Mouse (Mus musculus) neural tube, embryonic 13.5 days (tissue): ENCODE measurements at regions not wholly inside any gene's neighbourhood (a gene's known extent, or its start where the extent isn't known, plus 50 kb on each side); places are given as distances from the start of the nearest gene placed in this dataset.

Source experiments
- ATAC-seq: fragments of 200-750 bp; cut with Nextera tagmentation; 2 replicates; pipeline ENCODE4 v1.8.0; 2017; ENCODE audit warnings: low read depth, mild to moderate bottlenecking, moderate TSS enrichment, moderate library complexity
- H3K27ac ChIP-seq: fragments of 300-500 bp; sonication (generic); replicated peaks from 2 replicates; pipeline ENCODE4 v1.5.1; 2015; ENCODE audit warnings: moderate library complexity, mild to moderate bottlenecking, inconsistent platforms
- H3K27me3 ChIP-seq: fragments of 300-500 bp; sonication (generic); 2 replicates; pipeline ENCODE4 v1.6.1; 2015; ENCODE audit warnings: mild to moderate bottlenecking, inconsistent platforms
- H3K36me3 ChIP-seq: fragments of 300-500 bp; sonication (generic); 2 replicates; pipeline ENCODE4 v1.6.1; 2015; ENCODE audit warnings: mild to moderate bottlenecking, inconsistent platforms
- H3K4me1 ChIP-seq: fragments of 300-500 bp; sonication (generic); replicated peaks from 2 replicates; pipeline ENCODE4 v1.6.1; 2015; ENCODE audit warnings: inconsistent platforms
- H3K4me2 ChIP-seq: fragments of 300-500 bp; sonication (generic); 2 replicates; pipeline ENCODE4 v1.6.1; 2015; ENCODE audit warnings: inconsistent platforms, mild to moderate bottlenecking, moderate library complexity
- H3K4me3 ChIP-seq: fragments of 300-500 bp; sonication (generic); 2 replicates; pipeline ENCODE4 v1.5.1; 2015; ENCODE audit warnings: mild to moderate bottlenecking, inconsistent platforms
- H3K9ac ChIP-seq: fragments of 300-500 bp; sonication (generic); 2 replicates; pipeline ENCODE4 v1.6.1; 2015; ENCODE audit warnings: moderate library complexity, mild to moderate bottlenecking, inconsistent platforms
- H3K9me3 ChIP-seq: fragments of 300-500 bp; sonication (generic); 2 replicates; pipeline ENCODE4 v1.6.1; 2016; ENCODE audit warnings: inconsistent platforms
- WGBS: fragments of 180-500 bp; shearing (Covaris S2); methylation state at CpG from one replicate; pipeline ENCODE4 v1.1.7; 2015; 5-methylcytosine and 5-hydroxymethylcytosine counted together

DNA sequence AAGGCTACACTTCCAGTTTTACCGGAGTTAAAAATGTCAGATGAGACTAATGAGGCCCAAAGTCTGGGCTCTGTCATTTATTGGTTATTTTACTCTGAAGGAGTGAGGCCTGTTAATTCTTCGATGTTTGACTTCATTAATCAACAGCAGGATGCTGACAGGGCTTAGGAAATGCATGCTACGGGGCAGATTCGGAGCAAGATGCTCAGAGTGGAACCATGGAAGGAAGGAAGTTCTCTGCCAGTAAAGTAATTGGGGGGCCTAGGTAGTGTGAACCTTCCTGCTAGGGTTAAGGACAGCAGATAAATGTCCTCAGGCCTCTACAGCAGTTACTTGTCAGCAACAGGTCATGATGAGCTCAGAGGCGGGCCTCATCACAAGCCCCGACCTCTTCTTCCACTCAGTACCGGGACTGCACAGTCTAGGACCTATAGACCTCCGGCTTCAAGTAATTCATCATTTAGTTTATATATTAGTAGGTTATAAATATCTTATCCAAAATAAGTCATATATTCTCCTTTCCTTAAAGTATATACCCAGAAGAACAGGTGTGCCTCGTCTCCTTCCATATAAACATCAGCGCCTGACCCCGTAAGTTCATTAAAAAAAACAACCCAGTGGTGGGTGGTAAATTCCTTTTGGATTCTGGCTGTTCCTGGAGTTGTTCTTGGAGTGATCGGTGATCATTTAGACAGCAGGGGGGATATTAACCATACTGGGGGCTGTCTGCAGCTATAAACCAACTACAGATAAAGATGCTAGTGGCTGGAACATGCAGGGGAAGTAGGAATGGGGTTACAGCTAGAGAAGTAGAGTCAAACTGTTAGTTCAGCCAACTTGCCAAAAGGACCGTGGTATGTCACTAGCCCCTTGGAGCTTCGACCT, 124.9 kb upstream of the Egflam start:
- H3K9me3 ChIP-seq, result no peaks in the 10 kb centered on the region
- no peak overlapping the region for H3K27ac ChIP-seq
- no peak overlapping the region for H3K9ac ChIP-seq
- H3K4me2 ChIP-seq, result no peak overlapping the region
- 83% methylated on average over 14 of the region's 14 CpGs for WGBS
- H3K4me3 ChIP-seq, result no peak overlapping the region
- no peaks in the 10 kb centered on the region for H3K4me1 ChIP-seq
- no peaks in the 10 kb centered on the region for H3K36me3 ChIP-seq
- ATAC-seq, result no peak
- no peaks in the 10 kb centered on the region for H3K27me3 ChIP-seq

DNA sequence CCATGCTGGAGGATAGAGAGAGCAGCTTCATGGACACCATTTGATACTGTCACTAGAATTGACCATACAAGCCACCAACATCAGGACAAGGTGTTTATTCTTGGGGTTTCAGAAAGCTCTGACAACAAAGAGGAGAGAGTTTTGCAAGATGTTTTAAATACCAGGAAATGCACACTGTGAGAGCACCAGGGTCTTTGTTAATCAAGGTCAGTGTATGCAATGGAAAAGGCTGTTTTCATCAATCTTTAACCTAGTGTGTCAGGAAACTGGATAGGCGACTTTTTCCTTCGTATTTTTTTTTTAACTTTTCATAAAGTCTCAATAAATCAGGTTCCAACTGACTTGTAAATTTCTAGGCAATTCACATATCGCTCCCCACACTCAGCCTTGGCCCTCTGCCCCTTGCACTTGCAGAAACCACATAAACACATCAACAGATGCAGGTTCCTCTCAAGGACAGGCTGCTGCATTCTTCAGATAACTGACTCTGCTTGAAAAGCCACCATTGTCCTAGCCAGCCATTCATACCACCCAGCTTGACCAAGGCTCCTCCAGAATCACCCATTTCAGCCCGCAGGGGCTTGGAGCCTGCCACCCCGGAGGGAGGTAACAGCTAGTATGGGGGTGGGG, 132.9 kb upstream of the Egflam start:
- H3K36me3 ChIP-seq, result no peaks in the 10 kb centered on the region
- H3K4me2 ChIP-seq, result no peak overlapping the region
- WGBS, result 4% methylated on average over 5 of the region's 5 CpGs
- ATAC-seq, result no peak
- peaks cover 9% of the 10 kb centered on the region; the same call in 1 of the 2 replicates for H3K4me1 ChIP-seq
- no peaks in the 10 kb centered on the region for H3K27me3 ChIP-seq
- H3K9ac ChIP-seq, result no peak overlapping the region
- no peaks in the 10 kb centered on the region for H3K9me3 ChIP-seq
- no peak overlapping the region for H3K27ac ChIP-seq
- no peak overlapping the region for H3K4me3 ChIP-seq

DNA sequence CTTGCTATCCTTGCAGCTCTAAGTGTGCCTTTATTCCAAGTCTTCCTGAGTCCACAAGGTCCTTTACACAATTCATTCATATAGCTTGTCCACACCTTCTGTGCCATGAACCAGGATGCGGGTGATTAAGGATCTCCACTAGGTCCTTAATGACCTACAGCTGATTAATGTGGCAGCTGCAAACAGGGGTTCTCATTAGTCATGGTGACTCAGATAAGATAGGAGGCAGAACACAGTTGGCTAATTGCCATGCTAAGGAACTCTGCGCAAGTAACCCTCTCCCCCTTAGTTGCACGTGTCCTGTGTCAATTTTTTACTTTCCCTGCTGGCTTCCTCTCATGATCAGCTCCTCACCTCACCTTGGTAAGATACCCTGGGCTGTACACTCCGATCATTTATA, 139.7 kb upstream of the Egflam start:
- Histone ChIP-seq H3K4me2 (no peak overlapping the region), H3K9ac (no peak overlapping the region), H3K4me3 (no peak overlapping the region), H3K36me3 (no peaks in the 10 kb centered on the region), H3K4me1 (no peaks in the 10 kb centered on the region), H3K9me3 (no peaks in the 10 kb centered on the region), H3K27ac (no peak overlapping the region), H3K27me3 (no peaks in the 10 kb centered on the region)
- ATAC-seq, result no peak
- 77% methylated on average over 4 of the region's 4 CpGs for WGBS

DNA sequence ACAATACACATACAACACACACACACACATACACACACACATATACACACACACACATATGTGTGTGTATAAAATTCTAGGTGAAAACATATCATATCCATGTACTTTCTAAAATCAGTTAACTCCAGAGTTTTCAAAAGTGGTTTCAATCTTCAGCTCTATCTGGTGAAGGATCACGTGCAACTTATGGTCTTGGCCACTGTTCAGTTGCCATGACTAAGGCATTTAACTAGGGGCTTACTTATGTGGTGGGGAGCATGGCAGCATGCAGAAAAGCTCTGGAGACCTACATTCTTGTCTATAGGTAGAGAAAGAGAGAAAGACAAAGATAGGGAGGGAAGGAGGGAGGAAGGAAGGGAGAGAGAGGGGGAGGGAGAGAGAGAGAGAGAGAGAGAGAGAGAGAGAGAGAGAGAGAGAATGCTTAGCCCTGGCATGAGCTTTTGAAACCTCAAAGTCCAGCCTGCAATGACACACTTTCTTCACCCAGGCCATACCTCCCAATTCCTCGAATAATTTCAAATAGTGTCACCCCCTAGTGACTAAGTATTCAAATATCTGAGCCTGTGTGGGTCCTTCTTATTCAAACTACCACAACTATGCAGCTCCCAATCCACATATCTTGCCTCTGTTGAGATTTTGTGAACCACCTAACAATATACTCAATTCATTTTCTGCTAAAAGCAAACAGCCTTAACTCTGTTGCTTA, 155.1 kb upstream of the Egflam start:
- Histone ChIP-seq H3K9ac (no peak overlapping the region), H3K4me2 (no peak overlapping the region), H3K9me3 (no peaks in the 10 kb centered on the region), H3K27me3 (no peaks in the 10 kb centered on the region), H3K36me3 (no peaks in the 10 kb centered on the region), H3K4me1 (no peaks in the 10 kb centered on the region), H3K4me3 (no peak overlapping the region), H3K27ac (no peak overlapping the region)
- no peak for ATAC-seq
- 74% methylated on average over 2 of the region's 2 CpGs for WGBS

DNA sequence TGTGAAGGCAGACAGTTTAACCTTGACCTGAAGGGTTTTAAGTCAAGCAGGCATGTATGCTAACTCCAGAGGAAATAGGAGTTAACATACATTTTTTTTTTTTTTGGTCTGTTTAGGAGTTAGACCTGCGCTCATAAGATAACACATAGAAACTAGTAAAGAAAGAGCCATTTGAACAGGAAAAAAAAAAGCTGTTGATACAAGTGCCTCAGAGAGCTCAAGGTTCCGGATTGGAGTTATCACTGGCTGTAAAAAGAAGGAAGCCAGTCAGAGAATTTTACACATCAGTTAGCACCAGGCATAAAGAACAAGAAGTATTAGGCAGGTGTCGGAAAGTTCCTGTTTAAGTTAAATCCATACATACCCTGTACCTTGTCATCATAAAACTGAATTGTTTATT, 156.2 kb upstream of the Egflam start:
- Histone ChIP-seq H3K27ac (no peak overlapping the region), H3K4me3 (no peak overlapping the region), H3K4me2 (no peak overlapping the region), H3K4me1 (no peaks in the 10 kb centered on the region), H3K9me3 (no peaks in the 10 kb centered on the region), H3K9ac (no peak overlapping the region), H3K27me3 (no peaks in the 10 kb centered on the region), H3K36me3 (no peaks in the 10 kb centered on the region)
- no peak for ATAC-seq
- 83% methylated on average over 3 of the region's 3 CpGs for WGBS

DNA sequence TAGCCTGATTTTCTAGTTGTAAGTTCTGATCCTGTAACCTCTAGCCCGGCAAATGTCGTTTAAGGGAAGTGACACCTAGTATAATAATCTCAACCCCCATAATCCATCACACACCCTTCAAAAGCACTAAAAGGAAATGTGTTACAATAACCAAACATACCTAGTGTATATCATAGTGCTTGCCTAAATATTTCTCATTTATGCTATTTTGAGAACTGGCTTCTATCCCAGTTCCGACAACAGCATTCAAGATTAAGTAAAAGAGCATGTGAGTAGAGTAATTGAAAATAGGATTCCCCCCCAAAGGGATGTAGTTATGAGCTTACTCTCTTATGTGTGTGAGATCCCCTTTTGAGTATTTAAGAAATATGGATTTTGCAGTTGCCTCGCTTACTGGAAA, 165.1 kb upstream of the Egflam start:
- Histone ChIP-seq H3K9ac (no peak overlapping the region), H3K27ac (no peak overlapping the region), H3K4me2 (no peak overlapping the region), H3K36me3 (no peaks in the 10 kb centered on the region), H3K9me3 (no peaks in the 10 kb centered on the region), H3K27me3 (no peaks in the 10 kb centered on the region), H3K4me3 (no peak overlapping the region), H3K4me1 (no peaks in the 10 kb centered on the region)
- 89% methylated on average over 4 of the region's 4 CpGs for WGBS
- ATAC-seq, result no peak

DNA sequence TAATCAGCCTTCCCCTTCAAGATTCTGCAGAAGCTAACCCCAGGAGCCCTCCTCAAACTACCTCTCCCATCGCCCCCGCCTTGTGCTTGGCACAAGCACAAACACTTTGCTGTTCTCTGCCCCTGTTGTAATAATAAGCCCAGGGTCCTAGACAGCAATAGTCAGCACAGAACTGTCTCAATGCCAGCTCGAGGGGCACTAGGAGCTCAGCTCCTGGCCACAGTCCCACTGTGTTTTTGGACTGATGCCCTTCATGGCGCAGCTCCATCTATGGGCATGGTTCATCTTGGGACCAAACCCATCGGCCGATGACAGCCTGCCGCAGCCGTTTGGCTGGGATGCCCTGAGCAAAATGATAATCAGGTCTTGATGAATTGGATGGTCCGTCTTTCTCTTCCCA, 165.5 kb upstream of the Egflam start:
- no peak overlapping the region for H3K4me3 ChIP-seq
- H3K9me3 ChIP-seq, result no peaks in the 10 kb centered on the region
- H3K4me2 ChIP-seq, result no peak overlapping the region
- H3K9ac ChIP-seq, result no peak overlapping the region
- WGBS, result 77% methylated on average over 9 of the region's 9 CpGs
- no peaks in the 10 kb centered on the region for H3K4me1 ChIP-seq
- H3K36me3 ChIP-seq, result no peaks in the 10 kb centered on the region
- H3K27ac ChIP-seq, result no peak overlapping the region
- peak; percentile 61; the same call in 1 of the 2 replicates for ATAC-seq
- H3K27me3 ChIP-seq, result no peaks in the 10 kb centered on the region

DNA sequence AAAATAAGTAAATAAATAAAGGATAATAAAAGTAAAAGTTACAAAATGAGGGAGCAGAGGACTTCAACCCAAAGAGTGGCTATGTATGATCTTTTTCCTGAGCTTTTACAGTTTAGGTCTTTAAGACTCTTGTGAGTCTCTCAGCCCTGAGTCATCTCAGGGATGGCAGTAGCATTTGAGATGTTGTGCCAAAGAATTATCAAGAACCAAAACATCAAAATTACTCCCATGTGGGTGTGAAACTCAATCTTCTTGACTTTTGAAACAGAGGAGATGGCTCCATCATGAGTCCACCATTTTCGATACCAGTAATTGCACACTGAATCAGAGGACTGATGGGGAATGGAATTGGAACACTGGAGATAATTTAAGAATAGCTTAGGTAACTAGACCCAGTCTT, 174.0 kb upstream of the Egflam start:
- H3K4me1 ChIP-seq, result no peaks in the 10 kb centered on the region
- no peak overlapping the region for H3K4me2 ChIP-seq
- no peak overlapping the region for H3K9ac ChIP-seq
- H3K9me3 ChIP-seq, result no peaks in the 10 kb centered on the region
- H3K27ac ChIP-seq, result no peak overlapping the region
- no peaks in the 10 kb centered on the region for H3K36me3 ChIP-seq
- no peak overlapping the region for H3K4me3 ChIP-seq
- WGBS, result 88% methylated on average over 1 of the region's 1 CpGs
- ATAC-seq, result no peak
- no peaks in the 10 kb centered on the region for H3K27me3 ChIP-seq

DNA sequence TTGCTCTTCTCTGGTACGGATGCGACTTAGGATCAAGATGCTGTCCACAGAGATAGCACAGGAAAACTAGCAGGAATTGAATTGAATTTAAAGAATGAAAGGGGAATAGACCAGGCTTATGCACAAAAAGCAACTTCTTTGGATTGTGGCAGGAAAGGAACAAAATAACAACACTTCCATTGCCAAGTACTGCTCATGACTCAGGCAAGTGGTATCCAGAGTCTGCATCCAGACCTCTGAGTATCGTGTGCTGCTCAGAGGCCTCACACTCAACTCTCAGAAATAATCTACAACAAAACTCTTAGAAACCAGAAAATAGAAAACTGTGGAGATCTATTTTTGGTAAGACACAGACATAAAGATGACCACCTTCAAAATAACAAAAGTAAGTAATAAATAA, 176.1 kb upstream of the Egflam start:
- Histone ChIP-seq H3K27me3 (no peaks in the 10 kb centered on the region), H3K4me2 (no peak overlapping the region), H3K4me3 (no peak overlapping the region), H3K9me3 (no peaks in the 10 kb centered on the region), H3K9ac (no peak overlapping the region), H3K36me3 (no peaks in the 10 kb centered on the region), H3K27ac (no peak overlapping the region), H3K4me1 (no peaks in the 10 kb centered on the region)
- ATAC-seq, result no peak
- WGBS, result 88% methylated on average over 3 of the region's 3 CpGs

DNA sequence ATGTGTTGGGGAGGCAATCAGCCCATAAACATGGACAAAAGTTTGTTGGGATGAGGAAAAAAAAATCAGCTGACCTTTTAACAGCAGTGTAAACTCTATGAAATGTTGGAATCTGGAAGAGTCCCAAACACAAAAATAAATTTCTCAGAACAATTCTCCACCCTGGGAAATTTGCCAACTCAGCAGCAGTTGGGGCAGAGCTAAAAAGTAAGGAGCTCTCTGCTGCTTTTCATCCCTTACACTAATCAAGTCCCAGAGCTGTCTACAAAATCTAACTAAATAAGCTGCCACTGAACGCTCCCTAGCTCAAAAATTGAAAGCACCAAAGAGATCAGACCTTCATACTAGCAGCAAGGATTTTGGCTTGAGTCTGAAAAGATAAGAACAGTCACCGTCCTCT, 176.6 kb upstream of the Egflam start:
- no peaks in the 10 kb centered on the region for H3K4me1 ChIP-seq
- H3K27ac ChIP-seq, result no peak overlapping the region
- no peak for ATAC-seq
- H3K27me3 ChIP-seq, result no peaks in the 10 kb centered on the region
- H3K9ac ChIP-seq, result no peak overlapping the region
- H3K36me3 ChIP-seq, result no peaks in the 10 kb centered on the region
- H3K9me3 ChIP-seq, result no peaks in the 10 kb centered on the region
- WGBS, result 79% methylated on average over 2 of the region's 2 CpGs
- no peak overlapping the region for H3K4me3 ChIP-seq
- H3K4me2 ChIP-seq, result no peak overlapping the region

DNA sequence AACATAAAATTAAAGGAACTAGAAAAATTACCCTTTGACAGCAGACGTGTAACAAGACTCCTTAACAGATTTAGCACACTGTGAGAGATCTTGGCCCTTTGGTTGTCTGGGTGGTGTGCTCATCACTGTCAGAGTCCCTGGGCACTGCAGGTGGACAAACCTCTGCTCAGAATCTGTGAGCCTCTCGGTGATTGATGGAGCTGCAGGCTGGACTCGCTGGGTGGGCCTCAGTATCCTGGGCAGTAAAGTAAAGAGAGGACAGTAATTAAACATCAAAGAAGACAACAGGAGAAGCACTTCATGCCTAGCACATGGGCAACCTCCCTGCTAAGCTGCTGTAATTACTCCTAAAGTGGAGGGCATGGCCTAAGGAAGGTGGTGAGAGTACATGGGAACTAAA, 180.2 kb upstream of the Egflam start:
- H3K4me3 ChIP-seq, result no peak overlapping the region
- no peak for ATAC-seq
- no peak overlapping the region for H3K9ac ChIP-seq
- H3K9me3 ChIP-seq, result no peaks in the 10 kb centered on the region
- no peak overlapping the region for H3K4me2 ChIP-seq
- H3K27ac ChIP-seq, result no peak overlapping the region
- WGBS, result 13% methylated on average over 3 of the region's 3 CpGs
- H3K27me3 ChIP-seq, result no peaks in the 10 kb centered on the region
- no peaks in the 10 kb centered on the region for H3K4me1 ChIP-seq
- H3K36me3 ChIP-seq, result no peaks in the 10 kb centered on the region

DNA sequence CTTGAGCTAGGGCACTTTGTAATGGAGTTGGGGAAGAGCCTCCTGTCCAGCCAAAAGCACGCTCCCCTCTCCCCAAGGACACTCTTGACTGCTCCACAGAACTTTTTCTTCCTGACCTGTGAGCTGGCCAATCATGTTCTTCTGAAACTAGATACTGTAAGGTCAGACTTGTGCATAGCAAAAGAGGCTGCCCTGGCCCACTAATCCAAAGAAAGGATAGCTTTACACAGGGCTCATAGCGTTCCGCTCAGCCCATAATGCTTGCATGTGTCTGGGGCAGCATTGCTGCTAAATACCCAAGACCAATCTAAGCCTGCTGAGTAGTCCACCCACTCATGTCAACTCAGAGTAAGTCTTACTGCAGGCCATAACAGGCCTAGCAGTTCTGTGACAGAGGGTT, 189.0 kb upstream of the Egflam start:
- H3K27ac ChIP-seq, result no peak overlapping the region
- 96% methylated on average over 3 of the region's 3 CpGs for WGBS
- no peaks in the 10 kb centered on the region for H3K9me3 ChIP-seq
- H3K4me1 ChIP-seq, result no peaks in the 10 kb centered on the region
- ATAC-seq, result no peak
- H3K4me2 ChIP-seq, result no peak overlapping the region
- no peaks in the 10 kb centered on the region for H3K27me3 ChIP-seq
- no peaks in the 10 kb centered on the region for H3K36me3 ChIP-seq
- no peak overlapping the region for H3K4me3 ChIP-seq
- H3K9ac ChIP-seq, result no peak overlapping the region
